Mouse (Mus musculus) liver, embryonic 15.5 days (tissue): ENCODE results near the gene Gm5431. TPM values are rescaled to one million over a fixed set of nuclear protein-coding genes. Genes with fewer than 3 reads are reported as not detected.
"Not testable (repeated sequence)": the region's sequence is repeated elsewhere in the genome, so short reads cannot be mapped to it uniquely, and the experiment has no call there.

Experiments
- ATAC-seq: fragments of 200-750 bp; cut with Nextera tagmentation; 2 replicates; pipeline ENCODE4 v1.8.0; 2017; ENCODE audit warnings: moderate number of reproducible peaks, mild to moderate bottlenecking, moderate library complexity; ENCODE audit not compliant: insufficient read depth
- H3K27ac ChIP-seq: fragments of 300-500 bp; sonication (generic); replicated peaks from 2 replicates; pipeline ENCODE4 v1.5.1; 2015; ENCODE audit warnings: mild to moderate bottlenecking, inconsistent platforms
- H3K27me3 ChIP-seq: fragments of 300-500 bp; sonication (generic); 2 replicates; pipeline ENCODE4 v1.6.1; 2015; ENCODE audit warnings: mild to moderate bottlenecking, inconsistent platforms
- H3K36me3 ChIP-seq: fragments of 300-500 bp; sonication (generic); replicated peaks from 2 replicates; pipeline ENCODE4 v1.6.1; 2015; ENCODE audit warnings: moderate library complexity, mild to moderate bottlenecking, inconsistent platforms
- H3K4me1 ChIP-seq: fragments of 300-500 bp; sonication (generic); replicated peaks from 2 replicates; pipeline ENCODE4 v1.6.1; 2015; ENCODE audit warnings: inconsistent platforms
- H3K4me2 ChIP-seq: fragments of 300-500 bp; sonication (generic); 2 replicates; pipeline ENCODE4 v1.6.1; 2015; ENCODE audit warnings: moderate library complexity, mild to moderate bottlenecking, inconsistent platforms
- H3K4me3 ChIP-seq: fragments of 300-500 bp; sonication (generic); replicated peaks from 2 replicates; pipeline ENCODE4 v1.5.1; 2015; ENCODE audit warnings: mild to moderate bottlenecking, inconsistent platforms
- H3K9ac ChIP-seq: fragments of 300-500 bp; sonication (generic); 2 replicates; pipeline ENCODE4 v1.6.1; 2015; ENCODE audit warnings: moderate library complexity, mild to moderate bottlenecking, inconsistent platforms
- H3K9me3 ChIP-seq: fragments of 300-500 bp; sonication (generic); replicated peaks from 2 replicates; pipeline ENCODE4 v1.6.1; 2016; ENCODE audit warnings: inconsistent platforms
- WGBS: fragments of 180-500 bp; shearing (Covaris S2); methylation state at CpG from one replicate; pipeline ENCODE4 v1.1.7; 2015; ENCODE audit warnings: mixed read lengths; ENCODE audit not compliant: insufficient replicate concordance; 5-methylcytosine and 5-hydroxymethylcytosine counted together
- polyA plus RNA-seq: library from polyadenylated mRNA; unstranded; fragments of >200 nt; fragmentation: Nextera tagmentation; extraction: Ambion mirVana; gene quantifications from 2 replicates; pipeline ENCODE4 v1.2.1, GENCODE M21; 2015

Gm5431 gene
- polyA plus RNA-seq: 0.45 and 0.48 TPM in 2 replicates

GRCm38 (mm10) chr11:48902021-48902420, at the start of gene Gm5431:
Gene Gm5431, minus strand, starts transcription at chr11:48902214.
- H3K9ac ChIP-seq: no peak within 1 kb of the TSS
- H3K4me3 ChIP-seq: no peak within 1 kb of the TSS
- H3K36me3 ChIP-seq: no peaks in the 10 kb centered on the region
- no peaks in the 10 kb centered on the region for H3K4me1 ChIP-seq
- ATAC-seq: no peak
- no peaks in the 10 kb centered on the region for H3K9me3 ChIP-seq
- H3K27me3 ChIP-seq: no peaks in the 10 kb centered on the region
- no peak within 1 kb of the TSS for H3K4me2 ChIP-seq
- 42% methylated on average over 2 of the region's 2 CpGs for WGBS
- H3K27ac ChIP-seq: 0 out of 2 replicates have a peak within 1 kb of the TSS, but pooled peaks have one; percentile 31

- ATAC-seq, H3K4me1 ChIP-seq, H3K27me3 ChIP-seq, H3K4me2 ChIP-seq, H3K27ac ChIP-seq, H3K4me3 ChIP-seq, H3K36me3 ChIP-seq, H3K9me3 ChIP-seq, H3K9ac ChIP-seq: not testable (repeated sequence)
- WGBS: 73% methylated on average over 6 of the region's 6 CpGs
Observed at GRCm38 (mm10) chr11:48946090-48946489, 44.1 kb upstream of the Gm5431 start, which contains the start of gene Psme2b. Gene Psme2b, minus strand, starts transcription at chr11:48946190.

DNA sequence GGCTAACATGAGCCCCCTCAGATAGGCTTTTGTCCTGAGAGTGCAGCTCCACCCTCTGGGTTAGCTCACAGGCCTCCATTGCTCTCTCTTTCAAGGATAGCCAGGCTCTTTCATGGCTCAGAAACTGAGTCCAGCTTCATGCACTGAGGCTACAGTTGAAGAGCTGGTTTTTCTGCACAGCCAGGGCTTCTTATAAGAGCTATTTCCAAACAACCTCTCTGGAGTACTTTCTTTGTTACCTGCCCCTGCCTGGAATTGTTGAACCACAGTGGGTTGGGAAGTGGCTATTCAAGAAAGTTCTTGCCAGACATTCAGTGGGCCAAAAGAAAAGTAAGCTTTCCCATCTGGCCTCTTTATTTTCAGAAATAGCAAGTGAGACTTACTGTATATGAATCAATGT, 37.3 kb upstream of the Gm5431 start:
- not testable (repeated sequence) for H3K9ac ChIP-seq, H3K4me2 ChIP-seq, H3K27ac ChIP-seq, H3K9me3 ChIP-seq, H3K36me3 ChIP-seq, H3K4me1 ChIP-seq, H3K4me3 ChIP-seq, ATAC-seq, H3K27me3 ChIP-seq

DNA sequence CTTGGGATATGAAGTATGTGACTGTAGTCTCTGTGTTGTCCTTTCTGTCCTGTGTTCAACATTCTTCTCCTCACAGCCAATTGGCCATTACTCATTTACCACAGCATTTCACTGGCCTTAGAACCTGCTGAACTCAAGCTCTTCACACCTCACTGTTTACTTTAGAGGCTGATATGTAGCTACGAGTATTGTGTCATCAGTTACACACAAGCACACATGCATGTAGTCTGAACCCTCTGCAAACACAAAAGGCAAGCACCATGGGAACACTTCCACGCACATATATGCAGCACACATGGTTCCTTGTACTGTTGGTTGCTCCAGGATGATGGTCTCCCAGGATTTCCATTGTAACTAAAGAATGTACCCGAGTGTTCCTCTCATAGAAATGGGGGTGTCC, 33.3 kb upstream of the Gm5431 start:
- ATAC-seq, H3K9me3 ChIP-seq, H3K4me3 ChIP-seq, H3K36me3 ChIP-seq, H3K27ac ChIP-seq, H3K4me1 ChIP-seq, H3K27me3 ChIP-seq, H3K9ac ChIP-seq, H3K4me2 ChIP-seq: not testable (repeated sequence)
- no CpG with 5 or more reads among the region's 3 CpGs for WGBS

DNA sequence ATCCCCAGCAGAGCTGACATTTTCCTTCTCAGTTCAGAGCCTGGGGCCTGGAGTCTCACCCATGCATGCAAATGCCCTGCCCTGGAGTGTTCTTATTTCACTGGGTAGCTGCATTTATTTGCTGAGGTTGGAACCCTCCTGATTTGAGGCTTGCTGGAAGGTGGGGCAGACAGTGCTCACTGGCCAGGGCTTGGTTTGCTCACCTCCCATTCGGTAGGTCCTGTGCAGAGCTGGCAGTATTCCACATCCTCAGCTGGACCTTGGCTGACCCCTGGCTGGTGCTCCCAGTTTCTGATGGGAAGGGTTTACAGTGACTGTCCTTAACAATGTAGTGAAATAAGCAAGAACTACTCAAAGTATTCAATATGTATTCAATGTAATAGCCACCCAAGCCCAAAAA, 31.9 kb upstream of the Gm5431 start:
- H3K36me3 ChIP-seq, H3K4me3 ChIP-seq, H3K4me2 ChIP-seq, H3K9me3 ChIP-seq, H3K27ac ChIP-seq, H3K9ac ChIP-seq, H3K4me1 ChIP-seq, ATAC-seq, H3K27me3 ChIP-seq: not testable (repeated sequence)
- WGBS: 39% methylated on average over 1 of the region's 1 CpGs

GRCm38 (mm10) chr11:48933422-48933821, 31.4 kb upstream of the Gm5431 start:
- H3K9ac ChIP-seq, ATAC-seq, H3K27me3 ChIP-seq, H3K4me2 ChIP-seq, H3K36me3 ChIP-seq, H3K9me3 ChIP-seq, H3K27ac ChIP-seq, H3K4me1 ChIP-seq, H3K4me3 ChIP-seq: not testable (repeated sequence)
- WGBS: 21% methylated on average over 1 of the region's 1 CpGs

- not testable (repeated sequence) for H3K4me2 ChIP-seq, H3K27me3 ChIP-seq, H3K9ac ChIP-seq, H3K4me1 ChIP-seq, H3K27ac ChIP-seq, H3K4me3 ChIP-seq, H3K36me3 ChIP-seq, H3K9me3 ChIP-seq, ATAC-seq
- 79% methylated on average over 1 of the region's 1 CpGs for WGBS
Observed at GRCm38 (mm10) chr11:48928068-48928467, 26.1 kb upstream of the Gm5431 start.

GRCm38 (mm10) chr11:48926437-48926836, 24.4 kb upstream of the Gm5431 start:
- ATAC-seq, H3K4me1 ChIP-seq, H3K4me2 ChIP-seq: not testable (repeated sequence)

DNA sequence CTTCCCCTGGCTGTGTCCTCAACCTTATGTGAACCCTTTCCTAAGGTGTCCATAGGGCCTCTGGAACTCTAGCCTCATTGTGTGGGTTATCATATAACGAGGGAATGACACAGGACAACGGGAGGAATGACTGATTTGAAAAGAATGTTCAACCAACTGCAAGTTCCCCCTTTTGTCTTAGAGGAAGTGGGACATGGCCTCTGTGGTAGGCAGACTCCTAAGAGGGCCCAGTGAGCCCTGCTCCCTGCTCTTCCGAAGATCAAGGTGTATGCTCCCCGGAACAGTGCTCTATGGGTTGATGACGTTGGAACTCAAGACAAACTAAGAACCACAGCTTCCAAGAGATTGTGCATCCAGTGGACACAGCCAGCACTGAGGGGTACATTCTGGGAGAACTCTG, 21.8 kb upstream of the Gm5431 start:
- not testable (repeated sequence) for H3K27me3 ChIP-seq, H3K4me2 ChIP-seq, H3K4me1 ChIP-seq, H3K9ac ChIP-seq, H3K4me3 ChIP-seq, H3K9me3 ChIP-seq, ATAC-seq, H3K36me3 ChIP-seq, H3K27ac ChIP-seq
- WGBS: 28% methylated on average over 5 of the region's 5 CpGs

More at GRCm38 (mm10) chr11:48926437-48926836, 24.4 kb upstream of the Gm5431 start:
- not testable (repeated sequence) for H3K36me3 ChIP-seq, H3K4me3 ChIP-seq, H3K27me3 ChIP-seq, H3K27ac ChIP-seq, H3K9me3 ChIP-seq, H3K9ac ChIP-seq

DNA sequence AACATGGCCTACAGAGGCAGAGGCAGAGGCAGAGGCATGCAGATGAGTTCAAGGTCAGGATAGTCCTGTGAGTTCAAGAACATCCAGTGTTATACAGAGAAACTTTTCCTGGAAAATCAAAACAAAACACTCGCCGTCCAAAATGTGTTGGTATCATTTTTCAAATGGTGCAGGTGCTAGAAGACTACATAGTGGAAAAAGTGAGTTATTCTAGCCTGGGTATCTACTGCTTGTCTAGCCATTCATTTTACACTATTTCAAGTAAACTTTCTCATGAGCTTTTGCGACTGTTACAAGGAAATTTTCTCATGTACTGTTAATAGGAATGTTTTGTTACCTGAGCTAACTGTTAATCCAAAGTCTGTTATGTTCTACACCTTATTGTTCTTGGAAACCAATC, 16.4 kb upstream of the Gm5431 start:
- H3K36me3 ChIP-seq: no peaks in the 10 kb centered on the region
- H3K4me3 ChIP-seq: no peak overlapping the region
- no peaks in the 10 kb centered on the region for H3K27me3 ChIP-seq
- no peak overlapping the region for H3K4me2 ChIP-seq
- no peak for ATAC-seq
- no peak overlapping the region for H3K27ac ChIP-seq
- no peaks in the 10 kb centered on the region for H3K9me3 ChIP-seq
- no peak overlapping the region for H3K9ac ChIP-seq
- 66% methylated on average over 3 of the region's 3 CpGs for WGBS
- no peaks in the 10 kb centered on the region for H3K4me1 ChIP-seq

DNA sequence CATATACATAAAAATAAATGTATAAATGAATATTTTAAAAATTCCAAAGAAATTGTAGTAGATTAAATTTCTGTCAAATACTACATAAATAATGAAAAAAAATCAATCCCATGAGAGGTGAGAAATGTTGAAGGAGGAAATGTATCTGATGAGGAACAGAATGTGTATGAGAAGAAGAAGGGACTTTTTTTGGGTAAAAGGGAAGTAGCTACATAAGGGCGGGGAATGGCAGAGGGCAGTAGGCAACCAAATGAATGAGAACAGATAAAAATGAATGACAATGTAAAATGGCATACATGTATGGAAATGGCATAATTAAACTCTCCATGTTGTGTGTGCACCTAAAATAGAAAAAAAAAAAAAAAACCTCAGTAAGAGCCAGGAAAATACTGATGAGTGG, 11.6 kb upstream of the Gm5431 start:
- Histone ChIP-seq H3K27ac (no peak overlapping the region), H3K9ac (no peak overlapping the region), H3K9me3 (no peaks in the 10 kb centered on the region), H3K36me3 (no peaks in the 10 kb centered on the region), H3K4me1 (no peaks in the 10 kb centered on the region), H3K4me3 (no peak overlapping the region), H3K27me3 (no peaks in the 10 kb centered on the region), H3K4me2 (no peak overlapping the region)
- no peak for ATAC-seq
- WGBS: 60% methylated on average over 1 of the region's 1 CpGs

GRCm38 (mm10) chr11:48908459-48908858, 6.4 kb upstream of the Gm5431 start:
- no peak overlapping the region for H3K9ac ChIP-seq
- no peak overlapping the region for H3K27ac ChIP-seq
- no peak overlapping the region for H3K4me2 ChIP-seq
- no peaks in the 10 kb centered on the region for H3K27me3 ChIP-seq
- H3K4me3 ChIP-seq: no peak overlapping the region
- peaks cover 7% of the 10 kb centered on the region; the same call in 1 of the 2 replicates for H3K4me1 ChIP-seq
- ATAC-seq: no peak
- no peaks in the 10 kb centered on the region for H3K36me3 ChIP-seq
- WGBS: 0% methylated on average over 1 of the region's 1 CpGs
- H3K9me3 ChIP-seq: no peaks in the 10 kb centered on the region
